Mouse (Mus musculus) spleen, adult 2 months (tissue): Measurements from ENCODE around the gene Slc25a45. TPM values are rescaled to one million over a fixed set of nuclear protein-coding genes. Genes with fewer than 3 reads are reported as not detected.

ENCODE experiments used
- DNase-seq, 2 experiments: peaks; one replicate each; pipeline versions ENCODE4 v3.0.0 to v3.0.0-alpha.2; 2012 to 2021; ENCODE audit warnings: low spot score in 2 of 2, low read depth in 1 of 2
- H3K27ac ChIP-seq: fragments of 200-500 bp; 2 replicates; pipeline ENCODE4 v1.5.1; 2012; ENCODE audit warnings: low read length, inconsistent platforms; ENCODE audit not compliant: insufficient read depth
- H3K27me3 ChIP-seq: fragments of 200-500 bp; 2 replicates; pipeline ENCODE4 v1.6.1; 2012; ENCODE audit warnings: mild to moderate bottlenecking, moderate library complexity, low read length, inconsistent platforms; ENCODE audit not compliant: control insufficient read depth, insufficient read depth
- H3K36me3 ChIP-seq: fragments of 200-500 bp; 2 replicates; pipeline ENCODE4 v1.6.1; 2012; ENCODE audit warnings: mild to moderate bottlenecking, low read length, inconsistent platforms; ENCODE audit not compliant: control insufficient read depth, insufficient read depth
- H3K4me1 ChIP-seq: fragments of 200-500 bp; 2 replicates; pipeline ENCODE4 v1.6.1; 2011; ENCODE audit warnings: inconsistent platforms; ENCODE audit not compliant: control insufficient read depth, insufficient read depth, insufficient read length
- H3K4me3 ChIP-seq: fragments of 200-500 bp; 2 replicates; pipeline ENCODE4 v1.5.1; 2011; ENCODE audit warnings: mild to moderate bottlenecking, inconsistent platforms; ENCODE audit not compliant: insufficient read depth, insufficient read length; ENCODE audit errors: extremely low read depth
- CTCF ChIP-seq: fragments of 200-500 bp; IDR thresholded peaks from 2 replicates; pipeline ENCODE4 v1.5.1; 2011; ENCODE audit warnings: mild to moderate bottlenecking, inconsistent platforms; ENCODE audit not compliant: insufficient read depth, insufficient read length, insufficient replicate concordance; ENCODE audit errors: extremely low read depth
- POLR2A ChIP-seq: fragments of 200-500 bp; IDR thresholded peaks from 2 replicates; pipeline ENCODE4 v1.6.1; 2011; ENCODE audit warnings: low read depth, low read length, inconsistent platforms
- WGBS: fragments of 180-500 bp; shearing (Covaris S2); methylation state at CpG from one replicate; pipeline ENCODE4 v1.1.7; 2018; 5-methylcytosine and 5-hydroxymethylcytosine counted together
- polyA plus RNA-seq: library from polyadenylated mRNA; depleted of rRNA; stranded (reverse); fragments of >200 nt; gene quantifications from 2 replicates; pipeline ENCODE4 v1.2.3, GENCODE M21; 2012

Gene Slc25a45
- polyA plus RNA-seq, 1 experiment, result 37.6 TPM

DNA sequence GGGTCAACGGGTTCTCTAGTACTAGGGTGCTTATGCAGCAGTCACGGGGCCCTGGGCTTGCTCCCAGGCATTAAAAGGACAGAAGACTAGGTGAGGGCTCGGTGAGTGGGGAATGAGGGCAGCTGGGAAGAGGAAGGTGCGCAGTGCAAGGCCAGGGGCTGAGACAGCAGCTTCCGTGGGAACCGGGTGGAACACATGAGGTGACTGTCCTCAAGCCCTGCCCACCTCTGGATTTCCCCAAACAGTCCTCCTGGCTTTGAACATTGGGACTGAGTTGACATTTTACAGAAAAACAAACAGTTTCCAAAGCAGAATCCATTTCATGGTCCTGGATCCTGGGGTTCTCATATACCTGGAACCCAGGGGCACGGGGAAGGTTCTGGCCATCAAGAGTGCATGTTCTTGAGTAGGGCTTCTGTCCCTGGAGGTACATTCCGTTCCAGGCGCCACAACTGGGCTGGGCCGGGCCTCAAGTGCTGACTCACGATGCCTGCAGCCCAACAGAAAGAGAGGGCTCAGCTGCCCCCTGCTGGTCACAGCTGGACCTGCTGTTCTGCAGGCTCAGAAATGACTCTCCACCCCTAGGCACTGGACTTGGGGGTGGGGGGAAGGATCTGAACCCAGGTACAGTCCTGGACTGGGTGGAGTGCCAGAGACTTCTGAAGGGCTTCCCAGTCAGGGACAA is 27.6 kb upstream of the Slc25a45 start:
- H3K4me1 ChIP-seq, result peaks cover 21% of the 10 kb centered on the region; the same call in 1 of the 2 replicates
- WGBS, result 11% methylated on average over 11 of the region's 11 CpGs
- peak overlapping the region; percentile 99 for H3K27ac ChIP-seq
- DNase-seq, result peak; percentile 75 to 88
- H3K4me3 ChIP-seq, result no peak overlapping the region
- H3K36me3 ChIP-seq, result peaks cover 16% of the 10 kb centered on the region
- H3K27me3 ChIP-seq, result no peaks in the 10 kb centered on the region
- TF ChIP-seq POLR2A (no peak), CTCF (peak; percentile 98)

DNA sequence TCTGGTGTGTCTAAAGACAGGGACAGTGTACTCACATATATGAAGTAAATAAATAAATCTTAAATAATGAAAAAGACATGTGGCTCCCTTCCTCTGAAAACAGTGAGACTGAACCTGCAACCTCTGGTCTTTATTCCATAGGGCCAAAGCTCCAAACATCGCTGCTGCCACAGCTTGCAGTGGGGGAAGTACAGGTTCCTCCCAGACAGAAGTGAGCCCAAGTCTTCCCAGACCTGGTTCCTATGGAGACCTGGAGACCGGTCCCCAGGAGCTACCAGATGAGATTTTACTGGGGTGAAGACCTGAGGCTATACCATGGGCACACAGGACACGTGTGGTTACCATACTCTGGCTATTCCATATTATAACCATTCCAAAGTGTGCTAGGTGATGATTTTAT is 26.7 kb upstream of the Slc25a45 start:
- Histone ChIP-seq H3K4me1 (peaks cover 21% of the 10 kb centered on the region; the same call in 1 of the 2 replicates), H3K27me3 (no peaks in the 10 kb centered on the region), H3K27ac (no peak overlapping the region), H3K4me3 (no peak overlapping the region), H3K36me3 (peaks cover 22% of the 10 kb centered on the region)
- DNase-seq, result no peak
- TF ChIP-seq CTCF, result no peak
- TF ChIP-seq POLR2A, result no peak
- 89% methylated on average over 3 of the region's 3 CpGs for WGBS

DNA sequence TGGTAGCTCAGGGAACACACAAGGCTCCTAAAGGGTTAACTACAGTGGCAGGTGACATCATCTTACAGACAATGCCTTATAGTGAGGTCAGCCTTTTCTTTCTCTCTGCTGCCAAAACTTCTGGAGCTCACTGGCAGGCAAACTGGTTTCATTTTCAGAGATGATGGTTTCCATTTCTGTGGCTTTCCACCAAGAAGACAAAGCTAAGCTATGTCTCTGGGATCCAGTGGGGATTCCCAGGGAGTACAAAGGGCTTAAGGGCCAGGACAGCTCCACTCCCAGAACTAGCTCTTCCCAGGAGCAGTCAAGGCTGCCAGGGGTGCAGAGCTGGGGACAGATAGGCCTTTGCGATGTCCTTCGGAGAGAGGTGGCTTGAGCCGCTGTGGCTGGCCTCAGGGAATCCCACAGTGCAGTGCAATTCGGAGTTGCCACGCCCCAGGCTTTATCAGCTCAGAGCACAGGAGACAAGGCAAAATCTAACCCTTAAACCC is 26.1 kb upstream of the Slc25a45 start:
- Histone ChIP-seq H3K4me3 (no peak overlapping the region), H3K4me1 (peaks cover 21% of the 10 kb centered on the region; the same call in 1 of the 2 replicates), H3K27me3 (no peaks in the 10 kb centered on the region), H3K36me3 (peaks cover 26% of the 10 kb centered on the region), H3K27ac (peak overlapping the region; percentile 66)
- 79% methylated on average over 5 of the region's 5 CpGs for WGBS
- no peak for DNase-seq
- TF ChIP-seq CTCF, result no peak
- TF ChIP-seq POLR2A, result no peak

DNA sequence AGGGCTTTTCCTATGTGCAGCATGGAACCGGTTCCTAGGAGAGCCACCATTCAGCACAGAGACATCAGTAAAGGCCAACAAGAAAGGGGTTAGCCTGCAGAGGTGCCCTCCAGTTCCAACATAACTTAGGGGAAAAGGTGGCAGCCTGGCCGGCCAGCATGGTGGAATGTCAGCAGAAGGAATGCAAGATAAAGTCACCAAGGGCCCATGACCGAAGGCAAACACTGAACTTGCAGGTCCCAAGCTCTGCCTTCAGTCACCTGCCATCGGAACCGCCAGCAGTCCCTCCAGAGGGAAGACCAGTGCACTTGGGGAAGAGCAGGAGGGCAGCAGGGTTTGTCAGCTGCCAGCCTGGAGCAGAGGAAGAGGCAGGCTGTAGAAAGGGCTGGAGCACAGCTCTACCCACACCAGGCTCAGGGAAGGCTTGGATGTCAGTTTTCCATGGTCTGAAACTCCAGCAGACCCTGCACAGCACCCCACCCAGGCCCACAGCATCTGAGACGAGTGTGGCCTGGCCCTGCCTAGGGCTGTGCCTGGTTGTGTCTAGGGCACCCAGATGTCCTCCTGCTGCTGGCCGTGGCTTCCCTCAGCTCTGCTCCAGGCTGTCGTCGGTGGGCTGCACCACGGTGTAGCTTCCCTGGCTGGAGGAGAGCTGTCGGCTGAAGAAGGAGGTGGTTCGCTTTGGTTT is 25.4 kb upstream of the Slc25a45 start:
- WGBS, result 91% methylated on average over 12 of the region's 12 CpGs
- H3K4me1 ChIP-seq, result peaks cover 21% of the 10 kb centered on the region; the same call in 1 of the 2 replicates
- H3K4me3 ChIP-seq, result no peak overlapping the region
- peak overlapping the region; percentile 66; the same call in 1 of the 2 replicates for H3K27ac ChIP-seq
- H3K27me3 ChIP-seq, result no peaks in the 10 kb centered on the region
- DNase-seq, result no peak
- TF ChIP-seq POLR2A (no peak), CTCF (no peak)
- H3K36me3 ChIP-seq, result peaks cover 29% of the 10 kb centered on the region

DNA sequence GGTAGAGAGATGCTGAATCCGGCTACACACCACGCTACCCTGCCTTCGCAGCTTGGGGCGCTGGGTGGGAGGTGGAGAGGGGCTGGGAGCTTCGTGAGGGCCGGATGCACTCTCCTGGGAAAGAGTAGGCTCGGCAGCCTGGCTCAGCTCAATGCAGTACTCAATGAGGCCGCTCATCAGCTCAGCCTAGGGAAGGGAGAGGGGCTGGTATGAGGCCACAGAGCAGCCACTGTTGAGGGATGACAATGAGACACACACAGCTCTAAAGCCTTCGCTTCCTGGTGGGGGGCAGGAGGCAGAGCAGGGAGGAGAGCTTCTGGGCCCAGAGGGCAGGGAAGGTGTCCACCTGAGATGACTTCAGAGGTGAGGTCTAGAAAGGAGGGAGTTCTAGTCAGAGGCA is 21.0 kb upstream of the Slc25a45 start:
- peaks cover 42% of the 10 kb centered on the region for H3K36me3 ChIP-seq
- TF ChIP-seq CTCF (no peak), POLR2A (no peak)
- H3K4me1 ChIP-seq, result no peaks in the 10 kb centered on the region
- WGBS, result 94% methylated on average over 9 of the region's 9 CpGs
- DNase-seq, result no peak
- H3K4me3 ChIP-seq, result no peak overlapping the region
- no peak overlapping the region for H3K27ac ChIP-seq
- H3K27me3 ChIP-seq, result no peaks in the 10 kb centered on the region

DNA sequence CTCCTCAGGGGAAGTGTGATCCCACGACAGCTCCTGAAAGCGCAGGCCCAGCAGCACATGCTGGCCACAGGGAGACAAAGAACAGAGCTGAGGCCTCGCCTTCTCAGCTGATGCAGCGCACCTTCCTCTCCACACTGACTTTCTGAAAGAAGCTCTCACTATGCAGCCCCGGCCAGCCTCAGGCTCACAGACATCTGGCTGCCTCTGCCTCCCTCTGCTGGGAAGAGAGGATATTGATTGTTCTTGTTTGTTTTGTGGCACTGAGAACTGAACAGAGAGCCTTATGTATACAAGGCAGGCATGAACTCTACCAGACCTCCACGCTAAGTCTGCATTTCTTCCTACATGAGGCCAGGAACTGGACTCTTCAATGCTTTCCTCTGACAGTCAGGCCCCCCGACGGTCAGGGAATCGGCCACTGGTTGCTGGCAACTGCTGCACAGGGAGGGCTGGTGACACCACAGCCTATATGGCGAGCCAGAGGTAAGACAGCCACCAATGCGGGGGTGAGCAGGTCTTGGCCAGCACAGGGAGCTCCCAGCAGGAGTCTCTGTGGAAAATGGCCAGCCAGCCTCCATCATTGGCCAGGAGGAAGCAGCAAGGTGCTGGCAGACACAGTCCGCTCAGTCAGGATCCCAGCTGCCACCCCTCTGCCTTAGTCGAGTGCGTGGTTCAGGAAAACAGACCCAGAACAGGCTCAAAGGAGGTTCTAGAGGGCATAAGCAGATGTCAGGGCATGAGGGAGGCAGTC is 15.1 kb upstream of the Slc25a45 start:
- Histone ChIP-seq H3K4me3 (no peak overlapping the region), H3K36me3 (peaks cover 57% of the 10 kb centered on the region), H3K27ac (no peak overlapping the region), H3K27me3 (no peaks in the 10 kb centered on the region), H3K4me1 (no peaks in the 10 kb centered on the region)
- DNase-seq, result no peak
- WGBS, result 97% methylated on average over 14 of the region's 14 CpGs
- no peak for TF ChIP-seq POLR2A
- TF ChIP-seq CTCF, result no peak

DNA sequence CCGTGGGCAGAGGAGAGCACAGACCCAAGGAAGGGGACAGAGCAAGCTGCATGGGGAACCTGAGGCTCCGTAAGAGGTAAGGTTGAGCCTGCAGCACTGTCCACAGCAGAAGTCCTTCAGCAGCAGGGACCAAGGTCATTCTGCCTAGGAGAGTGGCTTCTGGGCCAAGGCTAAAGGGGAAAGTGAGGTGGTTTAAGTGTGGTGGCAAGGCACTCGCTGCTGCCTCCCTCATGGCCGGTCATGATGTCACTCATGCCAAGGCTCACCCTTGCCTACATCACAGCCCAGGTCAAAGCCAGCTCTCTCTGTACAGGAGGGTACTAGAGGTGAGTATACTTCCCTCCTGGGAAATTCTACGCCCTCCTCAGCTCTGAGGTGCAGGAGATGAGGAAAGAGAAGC is 13.8 kb upstream of the Slc25a45 start:
- WGBS, result 93% methylated on average over 5 of the region's 5 CpGs
- DNase-seq, result no peak
- no peak for TF ChIP-seq CTCF
- no peak for TF ChIP-seq POLR2A
- Histone ChIP-seq H3K27ac (no peak overlapping the region), H3K4me1 (no peaks in the 10 kb centered on the region), H3K4me3 (no peak overlapping the region), H3K36me3 (peaks cover 58% of the 10 kb centered on the region), H3K27me3 (no peaks in the 10 kb centered on the region)
